Mouse (Mus musculus) myocyte (in vitro differentiated cells): ENCODE data around the gene Exosc2.

Experiments
- CEBPB ChIP-seq: IDR thresholded peaks from 2 replicates; pipeline ENCODE4 v1.6.1; 2011; ENCODE audit warnings: mild to moderate bottlenecking, moderate library complexity; ENCODE audit not compliant: poor library complexity, insufficient read depth, severe bottlenecking
- E2F4 ChIP-seq: IDR thresholded peaks from one replicate; pipeline ENCODE4 v1.6.1; 2011; ENCODE audit warnings: mild to moderate bottlenecking, control low read depth, moderate library complexity; ENCODE audit not compliant: insufficient read depth
- MAX ChIP-seq: IDR thresholded peaks from one replicate; pipeline ENCODE4 v1.6.1; 2011; ENCODE audit warnings: low read depth, mild to moderate bottlenecking, control low read depth
- MYOD1 ChIP-seq, 3 experiments: IDR thresholded peaks; one replicate each; pipeline ENCODE4 v1.6.1; 2011; ENCODE audit warnings: control low read depth in 2 of 3, low read depth in 2 of 3, mild to moderate bottlenecking in 2 of 3, moderate library complexity in 1 of 3; ENCODE audit not compliant: insufficient read length in 2 of 3, control insufficient read depth in 1 of 3
- POLR2A ChIP-seq: IDR thresholded peaks from one replicate; pipeline ENCODE4 v1.6.1; 2011; ENCODE audit warnings: low read depth, mild to moderate bottlenecking, control low read depth, moderate library complexity; ENCODE audit not compliant: insufficient read length
- POLR2AphosphoS2 ChIP-seq: IDR thresholded peaks from one replicate; pipeline ENCODE4 v1.6.1; 2011; ENCODE audit warnings: low read depth, control low read depth; ENCODE audit not compliant: insufficient read length
- REST ChIP-seq: IDR thresholded peaks from one replicate; pipeline ENCODE4 v1.6.1; 2011; ENCODE audit warnings: mild to moderate bottlenecking, control low read depth, moderate library complexity; ENCODE audit not compliant: insufficient read depth, insufficient read length
- TCF12 ChIP-seq: IDR thresholded peaks from one replicate; pipeline ENCODE4 v1.6.1; 2011; ENCODE audit warnings: mild to moderate bottlenecking, control low read depth; ENCODE audit not compliant: poor library complexity, insufficient read depth, severe bottlenecking
- USF1 ChIP-seq: IDR thresholded peaks from one replicate; pipeline ENCODE4 v1.6.1; 2011; ENCODE audit warnings: low read depth, mild to moderate bottlenecking, control low read depth, moderate library complexity

DNA sequence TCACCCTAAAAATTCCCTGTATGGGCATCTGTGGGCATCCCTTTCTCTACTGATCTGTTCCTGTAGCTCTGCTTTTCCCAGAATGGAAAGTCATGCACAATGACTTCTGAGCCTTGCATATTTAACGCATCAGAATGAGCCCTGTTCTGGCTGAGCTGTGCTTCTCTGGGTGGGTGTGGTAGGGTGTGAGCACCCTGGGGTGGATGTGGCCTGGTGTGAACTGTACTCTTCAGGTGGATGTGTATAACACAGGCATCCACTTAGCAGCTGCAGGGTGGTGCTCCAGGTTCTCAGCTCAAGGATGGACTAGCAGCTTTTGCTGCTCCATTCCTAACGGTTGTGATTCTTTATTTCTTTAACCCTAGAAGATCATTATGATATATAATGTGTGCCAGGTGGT lies 49.4 kb downstream of the Exosc2 start:
- TF ChIP-seq CEBPB (no peak), REST (no peak), POLR2A (no peak), POLR2AphosphoS2 (no peak), MAX (no peak), E2F4 (no peak), TCF12 (no peak), MYOD1 (IDR thresholded peaks at IDR 0.05; ENCODE audit: control insufficient read depth in 1 of 3, insufficient read length in 2 of 3, low read depth in 2 of 3) (no peak), USF1 (no peak)
